Mouse (Mus musculus): ENCODE measurements at regions not wholly inside any gene's neighbourhood (a gene's known extent, or its start where the extent isn't known, plus 50 kb on each side); places are given as distances from the start of the nearest gene placed in this dataset.

DNA sequence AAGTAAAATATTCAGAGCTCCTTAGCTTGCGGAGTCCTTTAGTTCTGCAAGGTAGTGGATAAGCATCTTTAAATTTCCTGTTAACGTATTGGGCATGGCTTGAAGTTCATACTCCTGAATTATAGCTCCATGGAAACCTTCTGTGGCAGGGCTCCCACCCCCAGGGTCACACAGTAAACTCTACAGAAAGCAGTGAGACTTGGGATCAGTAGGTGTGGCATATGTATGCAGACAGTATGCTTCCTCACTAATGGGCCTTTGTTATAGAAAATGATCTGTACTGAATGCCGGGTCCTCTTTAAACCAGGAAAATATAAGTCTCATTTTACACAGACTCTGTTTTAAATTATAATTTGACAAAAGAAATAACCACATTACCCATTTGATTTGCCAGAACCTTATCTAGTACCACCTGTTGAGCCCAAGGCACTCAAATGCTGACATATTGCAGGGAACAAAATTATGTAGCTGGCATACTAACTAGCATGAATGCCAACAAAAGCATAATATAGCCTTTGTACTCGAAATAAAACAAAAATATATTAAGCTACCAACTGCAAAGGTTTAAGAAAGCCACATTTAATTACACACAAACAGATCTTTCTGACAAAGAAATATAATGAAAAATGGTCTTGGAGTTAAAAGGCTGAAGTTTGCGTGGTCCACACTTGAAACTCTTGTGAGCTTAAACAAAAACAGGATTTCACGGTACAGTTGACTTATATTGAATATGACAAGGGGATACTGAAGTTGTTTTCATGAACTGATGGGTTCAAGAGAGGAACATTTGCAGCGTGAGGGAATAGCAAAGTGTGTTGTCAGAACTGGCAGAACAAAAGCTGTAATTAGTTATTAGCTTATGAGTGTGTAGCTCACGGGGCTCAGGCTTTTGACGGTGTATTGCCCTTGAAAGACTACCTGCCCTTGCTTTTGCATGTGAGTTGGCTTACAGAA is 310.7 kb upstream of the Nr5a2 start:
- no peak overlapping the region for H3K4me2 ChIP-seq (replicated peaks)
- no peaks in the 10 kb centered on the region for H3K27me3 ChIP-seq
- H3K4me1 ChIP-seq, result peaks cover 11% of the 10 kb centered on the region; the same call in 1 of the 2 replicates
- no peaks in the 10 kb centered on the region for H3K9me3 ChIP-seq
- H3K27ac ChIP-seq, result peak overlapping the region; percentile 42; the same call in 1 of the 2 replicates
- no peak overlapping the region for H3K9ac ChIP-seq
- no peaks in the 10 kb centered on the region for H3K36me3 ChIP-seq
- H3K4me3 ChIP-seq, result no peak overlapping the region
- 31% methylated on average over 9 of the region's 9 CpGs for WGBS
- ATAC-seq (ENCODE audit: insufficient number of reproducible peaks, insufficient read depth, low FRiP score, low TSS enrichment), result no peak; the same call in 1 of the 2 replicates

DNA sequence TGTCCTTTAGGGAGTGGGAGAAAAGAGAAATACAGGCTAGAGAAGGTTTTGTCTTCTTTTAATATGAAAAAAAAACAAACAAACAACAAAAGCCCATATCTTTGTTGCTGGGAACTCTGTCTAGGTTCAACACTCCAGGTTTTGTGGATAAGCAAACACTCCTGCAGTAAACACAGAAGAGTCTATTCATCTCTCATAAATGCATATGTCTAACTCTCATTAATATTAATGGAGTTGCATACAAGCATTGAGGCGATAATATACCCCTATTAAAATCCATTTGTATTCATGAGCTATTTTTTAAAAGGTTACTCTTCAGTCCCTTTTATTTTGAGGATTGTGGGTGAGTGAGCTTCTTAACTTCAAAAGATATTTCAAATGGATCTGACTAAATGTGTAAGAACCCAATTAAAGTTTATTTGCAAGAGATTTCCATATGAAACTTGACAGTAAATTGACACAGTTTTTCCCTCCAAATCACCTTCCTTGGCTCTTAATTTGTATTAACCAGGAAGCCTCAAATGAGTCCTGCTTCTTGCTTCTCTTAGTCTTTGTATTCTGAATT is 302.6 kb upstream of the Nr5a2 start:
- H3K4me1 ChIP-seq, result 0 out of 2 replicates have a peak, but pooled peaks cover 10% of the 10 kb centered on the region
- no peaks in the 10 kb centered on the region for H3K27me3 ChIP-seq
- H3K4me3 ChIP-seq, result no peak overlapping the region
- H3K9ac ChIP-seq, result no peak overlapping the region
- H3K9me3 ChIP-seq, result no peaks in the 10 kb centered on the region
- no peaks in the 10 kb centered on the region for H3K36me3 ChIP-seq
- H3K27ac ChIP-seq, result no peak overlapping the region
- H3K4me2 ChIP-seq (replicated peaks), result no peak overlapping the region
- WGBS, result 86% methylated on average over 1 of the region's 1 CpGs
- no peak for ATAC-seq (ENCODE audit: insufficient number of reproducible peaks, insufficient read depth, low FRiP score, low TSS enrichment)

DNA sequence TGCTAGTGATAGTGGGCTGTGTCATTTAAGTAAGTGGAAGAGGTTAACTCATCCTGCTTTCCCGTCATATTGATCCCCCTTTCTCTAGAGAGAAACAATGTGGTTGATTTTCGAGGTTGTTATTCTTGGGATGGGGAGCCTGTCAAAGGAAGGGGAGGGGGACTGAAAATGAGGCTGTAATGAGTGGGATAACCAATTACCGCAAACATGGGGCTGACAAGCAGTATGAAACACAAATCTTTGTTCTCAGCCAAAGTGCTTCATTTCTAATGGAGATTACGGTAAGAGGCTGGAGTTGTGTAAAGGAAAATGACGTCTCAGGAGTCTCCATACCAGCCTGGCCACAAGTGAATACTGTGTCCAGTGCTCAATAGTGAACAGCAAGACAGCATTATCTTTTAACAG is 301.9 kb upstream of the Nr5a2 start:
- no peak overlapping the region for H3K4me3 ChIP-seq
- H3K4me2 ChIP-seq (replicated peaks), result no peak overlapping the region
- no peaks in the 10 kb centered on the region for H3K27me3 ChIP-seq
- no peaks in the 10 kb centered on the region for H3K36me3 ChIP-seq
- no peak overlapping the region for H3K9ac ChIP-seq
- H3K27ac ChIP-seq, result no peak overlapping the region
- H3K9me3 ChIP-seq, result no peaks in the 10 kb centered on the region
- ATAC-seq (ENCODE audit: insufficient number of reproducible peaks, insufficient read depth, low FRiP score, low TSS enrichment), result no peak
- WGBS, result 31% methylated on average over 5 of the region's 5 CpGs
- H3K4me1 ChIP-seq, result 0 out of 2 replicates have a peak, but pooled peaks cover 10% of the 10 kb centered on the region

DNA sequence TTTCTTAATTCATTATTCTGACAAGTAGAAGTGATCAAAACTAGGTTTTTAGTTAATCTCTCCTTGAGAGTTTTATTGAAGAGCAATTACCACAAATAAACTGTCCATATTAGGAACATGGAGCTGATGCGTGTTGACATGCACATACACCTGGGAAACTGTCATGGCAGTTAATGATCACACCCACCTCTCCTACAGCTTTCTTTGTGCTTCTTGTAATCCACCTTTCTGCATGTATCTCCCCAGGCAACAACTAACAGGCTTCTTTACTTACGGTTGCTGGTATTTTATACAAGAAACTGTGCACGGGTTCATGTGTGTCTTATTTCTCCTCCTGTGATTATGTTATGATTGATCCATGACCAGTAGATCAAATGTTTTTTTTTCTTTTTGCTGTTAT is 296.0 kb upstream of the Nr5a2 start:
- H3K27me3 ChIP-seq, result no peaks in the 10 kb centered on the region
- no peak overlapping the region for H3K4me2 ChIP-seq (replicated peaks)
- ATAC-seq (ENCODE audit: insufficient number of reproducible peaks, insufficient read depth, low FRiP score, low TSS enrichment), result no peak
- 0 out of 2 replicates have a peak, but pooled peaks cover 3% of the 10 kb centered on the region for H3K4me1 ChIP-seq
- no peak overlapping the region for H3K27ac ChIP-seq
- no peak overlapping the region for H3K9ac ChIP-seq
- no peaks in the 10 kb centered on the region for H3K9me3 ChIP-seq
- 84% methylated on average over 3 of the region's 3 CpGs for WGBS
- H3K4me3 ChIP-seq, result no peak overlapping the region
- H3K36me3 ChIP-seq, result no peaks in the 10 kb centered on the region

DNA sequence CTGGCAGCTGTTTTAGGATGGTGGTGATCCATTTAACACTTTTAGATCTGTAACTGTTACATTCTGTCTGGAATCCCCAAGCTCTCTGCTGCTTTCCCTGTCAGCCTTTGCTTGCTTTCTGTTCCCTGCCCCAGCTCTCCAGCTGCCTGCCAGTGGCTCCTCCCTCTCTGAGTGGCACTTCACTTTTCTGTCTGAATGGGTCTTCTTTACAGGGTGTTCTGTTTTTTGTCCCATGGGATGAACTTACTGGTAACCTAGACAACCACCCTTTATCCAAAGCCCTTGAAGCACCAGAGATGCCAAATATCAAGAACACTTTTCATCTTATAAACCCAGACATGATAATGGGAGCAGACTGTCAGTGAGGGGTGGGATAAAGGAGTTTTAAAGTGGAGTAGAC is 294.8 kb upstream of the Nr5a2 start:
- Histone ChIP-seq H3K4me1 (no peaks in the 10 kb centered on the region), H3K9ac (no peak overlapping the region), H3K4me2 (replicated peaks) (no peak overlapping the region), H3K36me3 (no peaks in the 10 kb centered on the region), H3K9me3 (no peaks in the 10 kb centered on the region), H3K4me3 (no peak overlapping the region), H3K27ac (no peak overlapping the region), H3K27me3 (no peaks in the 10 kb centered on the region)
- no peak for ATAC-seq (ENCODE audit: insufficient number of reproducible peaks, insufficient read depth, low FRiP score, low TSS enrichment)

DNA sequence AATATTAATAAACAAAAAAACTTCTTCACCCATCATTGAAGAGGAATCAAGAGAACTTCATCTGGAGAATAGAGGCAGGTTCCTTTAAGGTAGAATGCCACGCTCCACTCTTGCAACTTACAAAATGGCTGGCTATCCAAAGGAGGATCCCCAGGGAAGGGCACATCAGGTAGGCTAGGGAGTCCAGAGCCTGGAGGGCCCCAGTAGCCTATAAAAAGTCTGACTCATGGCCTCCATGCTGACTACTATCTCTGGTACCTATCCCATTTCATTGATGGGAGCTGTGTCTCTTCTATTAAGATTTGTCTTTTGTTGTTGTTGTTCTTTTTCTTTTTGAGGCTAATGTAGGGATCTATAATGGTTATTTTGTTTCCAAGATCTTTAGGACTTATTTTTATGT is 294.4 kb upstream of the Nr5a2 start:
- no peak for ATAC-seq (ENCODE audit: insufficient number of reproducible peaks, insufficient read depth, low FRiP score, low TSS enrichment)
- H3K27ac ChIP-seq, result no peak overlapping the region
- H3K9me3 ChIP-seq, result no peaks in the 10 kb centered on the region
- no peaks in the 10 kb centered on the region for H3K27me3 ChIP-seq
- no peak overlapping the region for H3K4me3 ChIP-seq
- no peak overlapping the region for H3K9ac ChIP-seq
- H3K4me2 ChIP-seq (replicated peaks), result no peak overlapping the region
- 97% methylated on average over 1 of the region's 1 CpGs for WGBS
- no peaks in the 10 kb centered on the region for H3K36me3 ChIP-seq
- no peaks in the 10 kb centered on the region for H3K4me1 ChIP-seq

DNA sequence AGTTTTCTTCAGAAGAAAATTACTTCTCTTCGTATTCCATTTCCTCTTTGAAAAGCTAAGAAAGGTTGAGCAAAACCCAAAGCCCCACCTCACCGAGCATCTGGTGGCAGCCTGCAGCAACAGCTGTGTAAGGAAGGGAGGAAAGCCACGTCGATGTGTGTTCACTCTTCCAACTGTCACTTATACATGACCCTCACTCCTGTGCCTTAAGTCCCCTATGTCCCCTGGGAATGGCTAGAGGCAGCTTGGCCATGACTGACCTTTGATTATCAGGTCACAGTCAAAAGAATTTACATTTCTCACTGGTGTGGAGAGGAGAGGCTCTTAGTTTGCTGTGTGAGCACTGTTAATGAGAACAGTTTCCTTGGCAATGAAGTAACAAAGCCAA is 266.8 kb upstream of the Nr5a2 start:
- no peak overlapping the region for H3K27ac ChIP-seq
- no peak for ATAC-seq (ENCODE audit: insufficient number of reproducible peaks, insufficient read depth, low FRiP score, low TSS enrichment)
- H3K4me2 ChIP-seq (replicated peaks), result no peak overlapping the region
- no peak overlapping the region for H3K4me3 ChIP-seq
- H3K9ac ChIP-seq, result no peak overlapping the region
- WGBS, result 85% methylated on average over 4 of the region's 4 CpGs
- no peaks in the 10 kb centered on the region for H3K36me3 ChIP-seq
- peaks cover 4% of the 10 kb centered on the region; the same call in 1 of the 2 replicates for H3K9me3 ChIP-seq
- 0 out of 2 replicates have a peak, but pooled peaks cover 4% of the 10 kb centered on the region for H3K27me3 ChIP-seq
- H3K4me1 ChIP-seq, result no peaks in the 10 kb centered on the region

DNA sequence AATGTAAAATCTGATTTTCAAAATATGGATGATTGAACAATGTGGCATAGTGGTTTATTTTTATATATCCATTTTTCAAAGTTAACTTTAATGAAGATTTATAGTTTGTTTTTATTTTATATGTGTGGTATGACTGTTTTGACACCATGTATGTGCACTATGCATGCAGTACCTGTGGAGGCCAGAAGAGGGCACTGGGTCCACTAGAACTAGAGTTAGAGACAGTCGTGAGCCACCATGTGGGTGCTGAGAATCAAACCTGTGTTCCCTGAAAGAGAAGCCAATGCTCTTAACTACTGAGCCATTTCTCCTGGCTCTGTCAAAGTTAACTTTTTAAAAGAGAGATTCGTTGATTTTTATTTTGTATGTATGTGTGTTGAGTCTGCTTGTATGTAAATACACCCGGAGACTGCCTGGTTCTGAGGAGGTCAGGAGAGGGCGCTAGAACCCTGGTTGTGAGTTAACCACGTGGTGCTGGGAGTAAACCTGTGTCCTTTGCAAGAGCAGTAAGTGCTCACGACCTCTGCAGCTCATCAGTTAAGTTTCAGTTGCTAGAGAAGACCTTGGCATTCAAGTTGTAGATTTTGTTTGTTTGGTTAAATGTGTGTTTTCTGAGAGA is 266.3 kb upstream of the Nr5a2 start:
- no peak overlapping the region for H3K4me3 ChIP-seq
- H3K27ac ChIP-seq, result no peak overlapping the region
- no peak overlapping the region for H3K9ac ChIP-seq
- no peak for ATAC-seq (ENCODE audit: insufficient number of reproducible peaks, insufficient read depth, low FRiP score, low TSS enrichment)
- peaks cover 3% of the 10 kb centered on the region for H3K4me1 ChIP-seq
- no peak overlapping the region for H3K4me2 ChIP-seq (replicated peaks)
- peaks cover 4% of the 10 kb centered on the region; the same call in 1 of the 2 replicates for H3K9me3 ChIP-seq
- H3K27me3 ChIP-seq, result 0 out of 2 replicates have a peak, but pooled peaks cover 4% of the 10 kb centered on the region
- 80% methylated on average over 6 of the region's 6 CpGs for WGBS
- no peaks in the 10 kb centered on the region for H3K36me3 ChIP-seq

DNA sequence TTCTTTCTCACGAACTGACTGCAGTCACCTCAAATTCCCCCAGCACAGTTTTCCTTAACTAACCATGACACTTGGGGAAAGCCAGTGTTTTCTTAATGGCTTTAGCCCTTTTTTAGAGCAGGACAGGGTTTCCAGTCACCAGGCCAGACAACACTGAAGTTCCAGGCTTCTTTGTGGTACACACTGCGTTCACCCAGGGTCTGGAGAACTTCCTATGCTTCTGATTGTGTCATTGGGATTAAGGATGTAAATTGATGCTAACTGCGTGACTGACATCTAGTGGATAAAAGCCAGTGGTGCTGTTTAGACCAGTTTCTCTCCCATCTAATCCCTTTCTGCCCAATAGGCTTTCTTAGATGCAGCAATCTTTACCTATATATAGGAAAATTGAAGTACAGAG is 265.2 kb upstream of the Nr5a2 start:
- Histone ChIP-seq H3K9me3 (peaks cover 4% of the 10 kb centered on the region; the same call in 1 of the 2 replicates), H3K36me3 (no peaks in the 10 kb centered on the region), H3K27ac (no peak overlapping the region), H3K4me2 (replicated peaks) (no peak overlapping the region), H3K27me3 (0 out of 2 replicates have a peak, but pooled peaks cover 4% of the 10 kb centered on the region), H3K4me3 (no peak overlapping the region), H3K9ac (no peak overlapping the region), H3K4me1 (peaks cover 5% of the 10 kb centered on the region)
- WGBS, result 19% methylated on average over 3 of the region's 3 CpGs
- 0 out of 2 replicates have a peak, but pooled peaks have one; percentile 35 for ATAC-seq (ENCODE audit: insufficient number of reproducible peaks, insufficient read depth, low FRiP score, low TSS enrichment)

DNA sequence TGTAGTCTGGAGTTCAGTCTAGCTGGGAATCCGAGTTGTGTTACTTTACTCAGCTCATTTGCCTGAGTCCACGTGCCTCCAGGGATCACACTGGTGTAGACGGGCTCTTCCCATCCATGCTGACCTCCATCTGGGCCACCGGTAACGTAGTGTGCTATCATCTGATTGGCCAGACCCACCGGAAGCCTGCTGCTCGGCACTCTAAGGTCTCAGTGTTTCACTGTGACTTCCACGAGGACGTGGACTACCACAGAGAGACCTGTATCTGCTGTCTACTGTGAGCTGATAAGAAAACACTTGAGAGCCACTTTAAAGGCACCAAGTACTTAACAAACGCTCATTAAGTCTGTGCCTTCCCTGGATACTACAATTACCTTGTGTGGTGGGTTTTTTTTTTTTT is 262.8 kb upstream of the Nr5a2 start:
- 0 out of 2 replicates have a peak, but pooled peaks cover 4% of the 10 kb centered on the region for H3K27me3 ChIP-seq
- no peak overlapping the region for H3K4me3 ChIP-seq
- H3K27ac ChIP-seq, result no peak overlapping the region
- H3K9ac ChIP-seq, result no peak overlapping the region
- peaks cover 5% of the 10 kb centered on the region for H3K4me1 ChIP-seq
- H3K36me3 ChIP-seq, result no peaks in the 10 kb centered on the region
- peaks cover 4% of the 10 kb centered on the region; the same call in 1 of the 2 replicates for H3K9me3 ChIP-seq
- WGBS, result 60% methylated on average over 10 of the region's 10 CpGs
- no peak for ATAC-seq (ENCODE audit: insufficient number of reproducible peaks, insufficient read depth, low FRiP score, low TSS enrichment)
- no peak overlapping the region for H3K4me2 ChIP-seq (replicated peaks)

DNA sequence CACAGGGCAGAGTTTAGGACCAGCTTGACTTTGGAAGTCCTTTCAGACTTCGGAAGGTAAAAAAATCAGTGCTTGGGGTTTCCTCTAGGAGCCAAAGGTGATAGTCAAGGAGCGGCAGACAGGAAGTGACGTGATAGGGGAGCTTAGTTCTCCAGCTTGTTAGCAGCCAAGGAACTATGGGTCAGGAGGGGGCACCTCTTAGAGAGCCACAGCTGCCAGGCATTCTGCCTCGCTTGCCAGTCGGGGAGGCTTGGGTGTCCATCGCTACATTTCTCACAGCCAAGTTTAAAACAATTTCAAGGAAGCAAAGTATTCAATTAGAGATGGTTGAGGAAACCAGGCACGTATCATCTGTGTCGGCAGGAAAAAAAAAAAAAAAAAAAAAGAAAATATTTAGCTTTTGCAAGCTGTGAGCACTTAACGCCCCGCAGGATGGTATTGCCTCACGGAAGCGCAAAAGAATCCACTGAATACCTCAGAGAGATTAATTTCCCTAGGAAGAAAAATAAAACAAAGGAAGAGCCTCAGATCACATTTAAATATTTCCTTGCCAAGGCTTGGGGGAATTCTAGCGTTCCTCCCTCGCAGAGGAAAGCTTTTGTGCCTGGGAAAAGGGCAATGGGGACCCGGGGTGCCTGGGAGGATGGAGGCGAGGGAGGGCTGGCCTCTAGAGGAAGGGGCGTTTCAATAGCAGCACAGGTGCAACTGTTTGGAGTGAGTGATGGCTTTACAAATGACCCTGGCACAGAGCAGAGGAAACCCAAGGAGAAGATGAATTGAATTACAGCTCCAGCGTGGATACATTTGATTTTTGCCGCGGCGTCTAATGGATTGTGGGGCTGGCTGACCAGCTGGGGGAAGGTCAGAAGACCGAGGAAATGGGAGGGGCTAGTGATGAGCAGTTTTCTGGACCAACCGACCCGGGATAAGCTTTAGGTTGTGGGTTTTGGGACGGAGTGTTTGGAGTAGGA is 261.1 kb upstream of the Nr5a2 start:
- no peak overlapping the region for H3K9ac ChIP-seq
- no peaks in the 10 kb centered on the region for H3K36me3 ChIP-seq
- H3K27ac ChIP-seq, result no peak overlapping the region
- peaks cover 5% of the 10 kb centered on the region for H3K4me1 ChIP-seq
- WGBS, result 11% methylated on average over 25 of the region's 25 CpGs
- H3K4me3 ChIP-seq, result peak overlapping the region; percentile 17
- H3K27me3 ChIP-seq, result 0 out of 2 replicates have a peak, but pooled peaks cover 4% of the 10 kb centered on the region
- H3K9me3 ChIP-seq, result no peaks in the 10 kb centered on the region
- no peak for ATAC-seq (ENCODE audit: insufficient number of reproducible peaks, insufficient read depth, low FRiP score, low TSS enrichment)
- H3K4me2 ChIP-seq (replicated peaks), result peak overlapping the region; percentile 53
